Mouse (Mus musculus) embryonic fibroblast, embryonic 13.5 days (primary cell): ENCODE data around the gene Yju2.

ENCODE experiments used
- CTCF ChIP-seq: IDR thresholded peaks from 2 replicates; pipeline ENCODE4 v1.5.1; 2011; ENCODE audit warnings: mild to moderate bottlenecking, control low read depth, low read length, moderate library complexity, borderline replicate concordance; ENCODE audit not compliant: insufficient read depth
- POLR2A ChIP-seq: IDR thresholded peaks from 2 replicates; pipeline ENCODE4 v1.6.1; 2011; ENCODE audit warnings: low read depth, mild to moderate bottlenecking, control low read depth, low read length, moderate library complexity

DNA sequence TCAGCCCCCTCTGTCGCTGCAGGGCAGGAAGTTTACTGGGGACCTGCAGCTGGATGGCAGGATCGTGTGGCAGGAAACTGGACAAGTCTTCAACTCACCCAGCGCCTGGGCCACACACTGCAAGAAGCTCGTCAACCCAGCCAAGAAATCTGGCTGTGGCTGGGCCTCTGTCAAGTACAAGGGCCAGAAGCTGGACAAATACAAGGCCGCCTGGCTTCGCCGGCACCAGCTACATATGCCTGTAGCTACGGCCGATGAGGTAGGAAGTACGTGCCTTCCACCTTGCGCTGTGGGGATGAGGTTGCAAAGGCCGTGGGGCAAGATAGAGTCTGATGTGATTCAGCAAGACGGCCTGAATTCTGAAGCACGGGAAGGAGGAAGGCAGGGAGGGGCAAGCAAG, 51.4 kb downstream of the Yju2 start:
- TF ChIP-seq POLR2A, result no peak
- no peak for TF ChIP-seq CTCF
